In genomic region chr1:132376211-132377054, GRCm38 (mm10) we compare ENCODE assay signal across 10 mouse cellular contexts. TPM values are rescaled to one million over a fixed set of nuclear protein-coding genes. Genes with fewer than 3 reads are reported as not detected.
DNase-seq lines count a peak whose midpoint lies in the region; ATAC-seq lines count a peak whose summit lies in the region.
"Had no signal": no experiment of that assay in that cellular context is flagged by ENCODE, and none has a peak within 500 bp of the region (broad histone marks: within the 10 kb centered on the region; RNA-seq: fewer than 3 reads in every experiment).

No protein-coding gene starts in this region.

- no peak for ATAC-seq in hindbrain, embryonic 12.5 days (ENCODE audit: low FRiP score)
- ATAC-seq in hindbrain, embryonic 16.5 days: no peak
- ATAC-seq in embryonic facial prominence, embryonic 13.5 days (ENCODE audit: insufficient number of reproducible peaks, insufficient read depth, low FRiP score, low TSS enrichment, low read depth): no peak
- ATAC-seq in liver, embryonic 12.5 days: no peak

- H3K4me2 ChIP-seq in hindbrain, embryonic 12.5 days (replicated peaks): no peak overlapping the region
- no peak overlapping the region for H3K4me2 ChIP-seq in hindbrain, embryonic 16.5 days (ENCODE audit: low read length)
- H3K4me2 ChIP-seq in embryonic facial prominence, embryonic 13.5 days: no peak overlapping the region
- H3K4me2 ChIP-seq in liver, embryonic 12.5 days: peak overlapping the region; percentile 73

- H3K27ac ChIP-seq in hindbrain, embryonic 12.5 days: peak overlapping the region; percentile 68; the same call in 1 of the 2 replicates
- H3K27ac ChIP-seq in hindbrain, embryonic 16.5 days (ENCODE audit: low read depth, low read length): no peak overlapping the region
- peak overlapping the region; percentile 86; the same call in 1 of the 2 replicates for H3K27ac ChIP-seq in embryonic facial prominence, embryonic 13.5 days
- H3K27ac ChIP-seq in liver, embryonic 12.5 days: peak overlapping the region; percentile 95

- H3K9ac ChIP-seq in hindbrain, embryonic 12.5 days: peak overlapping the region; percentile 35; the same call in 1 of the 2 replicates
- H3K9ac ChIP-seq in hindbrain, embryonic 16.5 days (ENCODE audit: low read depth, low read length): no peak overlapping the region
- peak overlapping the region; percentile 27; the same call in 1 of the 2 replicates for H3K9ac ChIP-seq in embryonic facial prominence, embryonic 13.5 days
- H3K9ac ChIP-seq in liver, embryonic 12.5 days: peak overlapping the region; percentile 51

- no peaks in the 10 kb centered on the region for H3K9me3 ChIP-seq in hindbrain, embryonic 12.5 days (replicated peaks)
- H3K9me3 ChIP-seq in hindbrain, embryonic 16.5 days (ENCODE audit: control insufficient read depth, low read length): no peaks in the 10 kb centered on the region
- H3K9me3 ChIP-seq in embryonic facial prominence, embryonic 13.5 days: no peaks in the 10 kb centered on the region
- H3K9me3 ChIP-seq in liver, embryonic 12.5 days (replicated peaks): no peaks in the 10 kb centered on the region

- no peaks in the 10 kb centered on the region for H3K27me3 ChIP-seq in hindbrain, embryonic 12.5 days
- no peaks in the 10 kb centered on the region for H3K27me3 ChIP-seq in hindbrain, embryonic 16.5 days (replicated peaks; ENCODE audit: control insufficient read depth, insufficient read depth, low read length)
- H3K27me3 ChIP-seq in embryonic facial prominence, embryonic 13.5 days: no peaks in the 10 kb centered on the region
- H3K27me3 ChIP-seq in liver, embryonic 12.5 days (replicated peaks): no peaks in the 10 kb centered on the region

- H3K36me3 ChIP-seq in hindbrain, embryonic 12.5 days: peaks cover 37% of the 10 kb centered on the region
- peaks cover 7% of the 10 kb centered on the region for H3K36me3 ChIP-seq in hindbrain, embryonic 16.5 days (ENCODE audit: control insufficient read depth, insufficient read depth, low read length)
- peaks cover 40% of the 10 kb centered on the region for H3K36me3 ChIP-seq in embryonic facial prominence, embryonic 13.5 days
- peaks cover 91% of the 10 kb centered on the region for H3K36me3 ChIP-seq in liver, embryonic 12.5 days

- DNase-seq in MN1 (ENCODE audit: low spot score): peak; percentile 44
- no peak for DNase-seq in spleen, postnatal 4 days (ENCODE audit: low spot score in 2 of 2)
- DNase-seq in left cerebral cortex, adult 9 months (ENCODE audit: low spot score in 2 of 2): no peak
- DNase-seq in layer of hippocampus, postnatal 36 days: no peak
- DNase-seq: cerebellum, adult 9-10 months; thymus, postnatal 4 days had no signal

- WGBS in hindbrain, embryonic 12.5 days: 79% methylated on average over 8 of the region's 8 CpGs
- 70% methylated on average over 8 of the region's 8 CpGs for WGBS in hindbrain, embryonic 16.5 days
- 51% methylated on average over 8 of the region's 8 CpGs for WGBS in embryonic facial prominence, embryonic 13.5 days
- WGBS in liver, embryonic 12.5 days (ENCODE audit: insufficient replicate concordance): 86% methylated on average over 8 of the region's 8 CpGs

- H3K4me3 ChIP-seq in hindbrain, embryonic 12.5 days: no peak overlapping the region
- H3K4me3 ChIP-seq in hindbrain, embryonic 16.5 days (ENCODE audit: low read length): no peak overlapping the region
- no peak overlapping the region for H3K4me3 ChIP-seq in embryonic facial prominence, embryonic 13.5 days
- peak overlapping the region; percentile 41; the same call in 1 of the 2 replicates for H3K4me3 ChIP-seq in liver, embryonic 12.5 days

- peaks cover 64% of the 10 kb centered on the region for H3K4me1 ChIP-seq in hindbrain, embryonic 12.5 days
- peaks cover 35% of the 10 kb centered on the region for H3K4me1 ChIP-seq in hindbrain, embryonic 16.5 days (ENCODE audit: control insufficient read depth, insufficient read depth, low read depth, low read length)
- peaks cover 65% of the 10 kb centered on the region for H3K4me1 ChIP-seq in embryonic facial prominence, embryonic 13.5 days
- H3K4me1 ChIP-seq in liver, embryonic 12.5 days: peaks cover 100% of the 10 kb centered on the region

RNA-seq across cellular contexts. Expression of gene Tmcc2, which starts 14.6 kb away (rescaled TPM):
- polyA plus RNA-seq in hindbrain, embryonic 12.5 days (2016; fragmentation: Nextera tagmentation; extraction: Ambion mirVana): 36.3 and 37.8 TPM in 2 replicates
- 26.6 and 35.5 TPM in 2 replicates for polyA plus RNA-seq in hindbrain, embryonic 16.5 days (2015; fragmentation: Nextera tagmentation; extraction: Ambion mirVana)
- polyA plus RNA-seq in embryonic facial prominence, embryonic 13.5 days (2015; fragmentation: Nextera tagmentation; extraction: Ambion mirVana): 10.5 and 16.1 TPM in 2 replicates
- 342 and 350 TPM in 2 replicates for polyA plus RNA-seq in liver, embryonic 12.5 days (2016; fragmentation: Nextera tagmentation; extraction: Ambion mirVana)
- 100 to 1,000 TPM; 240 to 247 TPM for total RNA-seq in layer of hippocampus, postnatal 36 days (2021)

RNA-seq across cellular contexts. Expression of gene Dstyk, which starts 40.9 kb away (rescaled TPM):
- polyA plus RNA-seq in hindbrain, embryonic 12.5 days (2016; fragmentation: Nextera tagmentation; extraction: Ambion mirVana): 14.3 and 14.6 TPM in 2 replicates
- 7.9 and 9.7 TPM in 2 replicates for polyA plus RNA-seq in hindbrain, embryonic 16.5 days (2015; fragmentation: Nextera tagmentation; extraction: Ambion mirVana)
- 16.1 and 17.7 TPM in 2 replicates for polyA plus RNA-seq in embryonic facial prominence, embryonic 13.5 days (2015; fragmentation: Nextera tagmentation; extraction: Ambion mirVana)
- polyA plus RNA-seq in liver, embryonic 12.5 days (2016; fragmentation: Nextera tagmentation; extraction: Ambion mirVana): 5.8 and 6.6 TPM in 2 replicates
- total RNA-seq in layer of hippocampus, postnatal 36 days (2021): 10 to 100 TPM; 53.1 to 54.0 TPM
